Mouse (Mus musculus) CH12.LX (cell line): ENCODE results near the gene Gm45808. TPM values are rescaled to one million over a fixed set of nuclear protein-coding genes. Genes with fewer than 3 reads are reported as not detected.

Source experiments
- DNase-seq: peaks from one replicate; pipeline ENCODE4 v3.0.0-alpha.2; 2013; ENCODE audit errors: extremely low read depth
- H3K27ac ChIP-seq: 2 replicates; pipeline ENCODE4 v1.5.1; 2012; ENCODE audit warnings: low read depth, mild to moderate bottlenecking, control low read depth, moderate library complexity; ENCODE audit not compliant: insufficient read depth
- H3K27me3 ChIP-seq: replicated peaks from 2 replicates; pipeline ENCODE3; 2012; ENCODE audit warnings: inconsistent platforms
- H3K36me3 ChIP-seq, 2 experiments: replicated peaks in 1 of 2; 2 replicates each; pipeline versions ENCODE3 to v1.6.1; 2012; ENCODE audit warnings: inconsistent platforms in 1 of 2, low read length in 1 of 2, mild to moderate bottlenecking in 1 of 2, mixed read lengths in 1 of 2, moderate library complexity in 1 of 2; ENCODE audit not compliant: control insufficient read depth in 1 of 2, insufficient read depth in 1 of 2
- H3K4me1 ChIP-seq, 2 experiments: 2 replicates each; pipeline ENCODE4 v1.6.1; 2012; ENCODE audit warnings: inconsistent platforms in 1 of 2, moderate library complexity in 1 of 2; ENCODE audit not compliant: insufficient read depth in 2 of 2, control insufficient read depth in 1 of 2
- H3K4me2 ChIP-seq: 2 replicates; pipeline ENCODE4 v1.6.1; 2012; ENCODE audit warnings: low read depth, mild to moderate bottlenecking, control low read depth; ENCODE audit not compliant: poor library complexity, insufficient read depth, severe bottlenecking
- H3K4me3 ChIP-seq, 3 experiments: fragments of 150-350 bp in 1 of 3; sonication (generic) in 1 of 3; replicated peaks in 1 of 3; 2 replicates each; pipeline versions ENCODE3 to v1.5.1; 2011 to 2012; ENCODE audit warnings: low read depth in 2 of 3, low read length in 2 of 3, mild to moderate bottlenecking in 2 of 3, moderate library complexity in 2 of 3, control low read depth in 1 of 3, improper control_type of control experiment in 1 of 3, inconsistent platforms in 1 of 3, mixed read lengths in 1 of 3; ENCODE audit not compliant: poor library complexity in 1 of 3
- H3K79me2 ChIP-seq: replicated peaks from 2 replicates; pipeline ENCODE4 v1.6.1; 2012; ENCODE audit warnings: mild to moderate bottlenecking, moderate library complexity; ENCODE audit not compliant: control insufficient read depth, poor library complexity, insufficient read depth, severe bottlenecking; ENCODE audit errors: extremely low read depth
- H3K9ac ChIP-seq: 2 replicates; pipeline ENCODE4 v1.6.1; 2012; ENCODE audit warnings: low read depth, mild to moderate bottlenecking, control low read depth, moderate library complexity; ENCODE audit not compliant: insufficient read depth
- H3K9me3 ChIP-seq: replicated peaks from 2 replicates; pipeline ENCODE3; 2012; ENCODE audit warnings: low read length, inconsistent platforms, mixed read lengths
- BHLHE40 ChIP-seq: IDR thresholded peaks from 2 replicates; pipeline ENCODE4 v1.6.1; 2011; ENCODE audit warnings: mild to moderate bottlenecking, low read depth, low read length, improper control_type of control experiment
- CHD1 ChIP-seq: IDR thresholded peaks from 2 replicates; pipeline ENCODE4 v1.6.1; 2012; ENCODE audit warnings: low read depth, low read length, improper control_type of control experiment, inconsistent platforms
- CHD2 ChIP-seq: IDR thresholded peaks from 2 replicates; pipeline ENCODE4 v1.6.1; 2011; ENCODE audit warnings: low read length, improper control_type of control experiment
- E2F4 ChIP-seq: IDR thresholded peaks from 2 replicates; pipeline ENCODE4 v1.6.1; 2011; ENCODE audit warnings: low read depth, low read length, improper control_type of control experiment; ENCODE audit not compliant: insufficient replicate concordance
- EP300 ChIP-seq: IDR thresholded peaks from 2 replicates; pipeline ENCODE4 v1.6.1; 2011; ENCODE audit warnings: low read length, improper control_type of control experiment
- ETS1 ChIP-seq: conservative IDR thresholded peaks from 2 replicates; pipeline ENCODE4 v1.6.1; 2012; ENCODE audit warnings: low read depth, mild to moderate bottlenecking, inconsistent platforms, low read length, improper control_type of control experiment, moderate library complexity
- HCFC1 ChIP-seq: IDR thresholded peaks from 2 replicates; pipeline ENCODE4 v1.6.1; 2012; ENCODE audit warnings: low read depth, mild to moderate bottlenecking, inconsistent platforms, low read length, improper control_type of control experiment
- JUND ChIP-seq: conservative IDR thresholded peaks from 2 replicates; pipeline ENCODE4 v1.6.1; 2011; ENCODE audit warnings: low read depth, low read length, improper control_type of control experiment
- KAT2A ChIP-seq: IDR thresholded peaks from 2 replicates; pipeline ENCODE4 v1.6.1; 2012; ENCODE audit warnings: low read length, improper control_type of control experiment, inconsistent platforms; ENCODE audit not compliant: insufficient replicate concordance
- MXI1 ChIP-seq: IDR thresholded peaks from 2 replicates; pipeline ENCODE4 v1.6.1; 2011; ENCODE audit warnings: mild to moderate bottlenecking, low read depth, low read length, improper control_type of control experiment
- NELFE ChIP-seq: IDR thresholded peaks from 2 replicates; pipeline ENCODE4 v1.6.1; 2011; ENCODE audit warnings: low read depth, low read length, improper control_type of control experiment
- NRF1 ChIP-seq: IDR thresholded peaks from 2 replicates; pipeline ENCODE4 v1.6.1; 2014; ENCODE audit warnings: low read depth, mild to moderate bottlenecking, inconsistent platforms, low read length, improper control_type of control experiment, moderate library complexity
- POLR2A ChIP-seq: IDR thresholded peaks from 2 replicates; pipeline ENCODE4 v1.6.1; 2011; ENCODE audit warnings: low read depth, mild to moderate bottlenecking, improper control_type of control experiment, low read length
- RAD21 ChIP-seq: IDR thresholded peaks from 2 replicates; pipeline ENCODE4 v1.6.1; 2011; ENCODE audit warnings: low read depth, mild to moderate bottlenecking, low read length, improper control_type of control experiment, moderate library complexity
- SIN3A ChIP-seq: IDR thresholded peaks from 2 replicates; pipeline ENCODE4 v1.6.1; 2012; ENCODE audit warnings: low read length, improper control_type of control experiment, inconsistent platforms
- TBP ChIP-seq: conservative IDR thresholded peaks from 2 replicates; pipeline ENCODE4 v1.6.1; 2011; ENCODE audit warnings: low read depth, low read length, improper control_type of control experiment
- TCF12 ChIP-seq: IDR thresholded peaks from 2 replicates; pipeline ENCODE4 v1.6.1; 2014; ENCODE audit warnings: low read depth, mild to moderate bottlenecking, inconsistent platforms, low read length, improper control_type of control experiment
- UBTF ChIP-seq: IDR thresholded peaks from 2 replicates; pipeline ENCODE4 v1.6.1; 2012; ENCODE audit warnings: low read depth, mild to moderate bottlenecking, inconsistent platforms, low read length, improper control_type of control experiment, moderate library complexity
- ZKSCAN1 ChIP-seq: IDR thresholded peaks from 2 replicates; pipeline ENCODE4 v1.6.1; 2012; ENCODE audit warnings: low read depth, inconsistent platforms, low read length, improper control_type of control experiment, borderline replicate concordance
- ZMIZ1 ChIP-seq: IDR thresholded peaks from 2 replicates; pipeline ENCODE4 v1.6.1; 2012; ENCODE audit warnings: low read depth, mild to moderate bottlenecking, inconsistent platforms, low read length, improper control_type of control experiment
- dilution Hi-C: fragments of 300-500 bp; cut with MboI; formaldehyde crosslinking; loops from 2 replicates; pipeline ENCODE4 v1.14.3; 2020; ENCODE audit warnings: low sequenced_read_pairs; ENCODE audit not compliant: extremely low pct_unique_long_range_greater_than_20kb, extremely low pct_ligation_motif_present
- in situ Hi-C: fragments of 300-500 bp; cut with MboI; formaldehyde crosslinking; loops from 3 replicates; pipeline ENCODE4 v1.14.3; 2019; ENCODE audit warnings: low sequenced_read_pairs, low pct_ligation_motif_present, low pct_unique_long_range_greater_than_20kb, mixed read lengths
- polyA plus RNA-seq: library from polyadenylated mRNA; unstranded; fragments of >175 nt; gene quantifications from 2 replicates; pipeline ENCODE4 v1.2.1, GENCODE M21; 2012; ENCODE audit warnings: low read depth; ENCODE audit not compliant: insufficient read length
- total RNA-seq, 2 experiments: library from RNA; depleted of rRNA; stranded (reverse); fragments of 300-350 nt in 1 of 2; fragments of >200 nt in 1 of 2; gene quantifications; 2 replicates each; pipeline ENCODE4 v1.2.3; 2012 to 2014

Gm45808 gene
- total RNA-seq (2012; rRNA removed) (5.0 and 5.7 TPM in 2 replicates), total RNA-seq (2014; rRNA removed) (0.85 and 1.3 TPM in 2 replicates), polyA plus RNA-seq (2.2 TPM in 1 of 2 replicates, not detected in the other)

GRCm38 (mm10) chr7:45486761-45487415 is at the start of gene Gm45808:
Gene Gm45808, minus strand, starts transcription at chr7:45486811.
- Histone ChIP-seq H3K4me1 (peaks cover 4 to 25% of the 10 kb centered on the region in 2 experiments; a peak in 3 of 4 replicates), H3K36me3 (peaks cover 7 to 28% of the 10 kb centered on the region in 2 experiments), H3K4me3 (no peak within 1 kb of the TSS), H3K27ac (no peak within 1 kb of the TSS), H3K4me2 (no peak within 1 kb of the TSS), H3K27me3 (no peaks in the 10 kb centered on the region), H3K9me3 (no peaks in the 10 kb centered on the region), H3K9ac (no peak within 1 kb of the TSS), H3K79me2 (no peaks in the 10 kb centered on the region)
- TF ChIP-seq EP300 (no peak), CHD1 (no peak), UBTF (no peak), JUND (no peak), NRF1 (no peak), TBP (no peak), E2F4 (no peak), MXI1 (no peak), ZKSCAN1 (no peak), ETS1 (no peak), POLR2A (no peak), RAD21 (no peak)
- in situ Hi-C loops (no loop called here), dilution Hi-C loops (no loop called here)
- no peak for DNase-seq

- dilution Hi-C loops: no loop called here
- DNase-seq: no peak
- H3K27ac ChIP-seq: no peak overlapping the region
- H3K4me3 ChIP-seq: no peak overlapping the region
- H3K36me3 ChIP-seq: no peaks in the 10 kb centered on the region
- in situ Hi-C loops: no loop called here
- no peaks in the 10 kb centered on the region for H3K79me2 ChIP-seq
- H3K27me3 ChIP-seq: peaks cover 23% of the 10 kb centered on the region
- H3K4me2 ChIP-seq: no peak overlapping the region
- H3K4me1 ChIP-seq: no peaks in the 10 kb centered on the region
- H3K9me3 ChIP-seq: no peaks in the 10 kb centered on the region
- TF ChIP-seq ZMIZ1 (no peak), KAT2A (no peak), TCF12 (no peak), CHD2 (no peak), HCFC1 (no peak), SIN3A (no peak), NELFE (no peak), BHLHE40 (no peak)
- H3K9ac ChIP-seq: no peak overlapping the region
Measured at GRCm38 (mm10) chr7:45535676-45536075, 49.1 kb upstream of the Gm45808 start.
